Mouse (Mus musculus): ENCODE data around the gene Irak4. TPM values are rescaled to one million over a fixed set of nuclear protein-coding genes. Genes with fewer than 3 reads are reported as not detected.

The Irak4 gene
- polyA plus RNA-seq, 1 experiment from 2014 or later = 5.6 TPM

- H3K4me1 ChIP-seq (ENCODE audit: insufficient read depth) = no peaks in the 10 kb centered on the region
- 87% methylated on average over 9 of the region's 9 CpGs for WGBS (ENCODE audit: insufficient replicate concordance)
- TF ChIP-seq EP300 (IDR thresholded peaks at IDR 0.05; ENCODE audit: low read depth) (no peak), CTCF (IDR thresholded peaks at IDR 0.05; ENCODE audit: low read depth) (no peak)
These were observed 10.1 kb downstream of the Irak4 start for GRCm38 (mm10) chr15:94553536-94553935.

GRCm38 (mm10) chr15:94557442-94557841 is 14.0 kb downstream of the Irak4 start:
- Histone ChIP-seq H3K27ac (ENCODE audit: low read depth) (no peak overlapping the region), H3K4me2 (ENCODE audit: low read depth, low read length) (no peak overlapping the region), H3K4me1 (ENCODE audit: insufficient read depth) (peaks cover 2% of the 10 kb centered on the region; the same call in 1 of the 2 replicates), H3K36me3 (replicated peaks; ENCODE audit: insufficient read depth, low read length) (peaks cover 31% of the 10 kb centered on the region), H3K9ac (replicated peaks) (no peak overlapping the region), H3K4me3 (ENCODE audit: low read depth, low read length) (no peak overlapping the region), H3K27me3 (ENCODE audit: insufficient read depth, low read length) (no peaks in the 10 kb centered on the region), H3K9me3 (ENCODE audit: low read length) (no peaks in the 10 kb centered on the region)
- TF ChIP-seq CTCF (IDR thresholded peaks at IDR 0.05; ENCODE audit: low read depth) (peak; percentile 95), EP300 (IDR thresholded peaks at IDR 0.05; ENCODE audit: low read depth) (no peak)
- ATAC-seq (peak; percentile 75), DNase-seq (peak; percentile 86)
- WGBS (ENCODE audit: insufficient replicate concordance) = 31% methylated on average over 7 of the region's 7 CpGs

More at GRCm38 (mm10) chr15:94553536-94553935, 10.1 kb downstream of the Irak4 start:
- H3K36me3 ChIP-seq (replicated peaks; ENCODE audit: insufficient read depth, low read length) = peaks cover 35% of the 10 kb centered on the region
- H3K4me3 ChIP-seq (ENCODE audit: low read depth, low read length) = no peak overlapping the region
- H3K9ac ChIP-seq (replicated peaks) = no peak overlapping the region
- H3K9me3 ChIP-seq (ENCODE audit: low read length) = no peaks in the 10 kb centered on the region
- no peak for ATAC-seq
- H3K27me3 ChIP-seq (ENCODE audit: insufficient read depth, low read length) = no peaks in the 10 kb centered on the region
- no peak for DNase-seq
- H3K4me2 ChIP-seq (ENCODE audit: low read depth, low read length) = no peak overlapping the region
- no peak overlapping the region for H3K27ac ChIP-seq (ENCODE audit: low read depth)

GRCm38 (mm10) chr15:94558895-94559656 is 15.6 kb downstream of the Irak4 start:
- Histone ChIP-seq H3K9ac (replicated peaks) (no peak overlapping the region), H3K27me3 (ENCODE audit: insufficient read depth, low read length) (no peaks in the 10 kb centered on the region), H3K27ac (ENCODE audit: low read depth) (no peak overlapping the region), H3K9me3 (ENCODE audit: low read length) (no peaks in the 10 kb centered on the region), H3K4me3 (ENCODE audit: low read depth, low read length) (no peak overlapping the region), H3K4me2 (ENCODE audit: low read depth, low read length) (peak overlapping the region; percentile 29), H3K4me1 (ENCODE audit: insufficient read depth) (peaks cover 2% of the 10 kb centered on the region; the same call in 1 of the 2 replicates), H3K36me3 (replicated peaks; ENCODE audit: insufficient read depth, low read length) (peaks cover 33% of the 10 kb centered on the region)
- TF ChIP-seq EP300 (IDR thresholded peaks at IDR 0.05; ENCODE audit: low read depth) = peak; percentile 18; the same call in 1 of the 2 replicates
- TF ChIP-seq CTCF (IDR thresholded peaks at IDR 0.05; ENCODE audit: low read depth) = no peak
- 58% methylated on average over 17 of the region's 17 CpGs for WGBS (ENCODE audit: insufficient replicate concordance)
- DNase-seq = no peak
- peak; percentile 29 for ATAC-seq

- Histone ChIP-seq H3K27me3 (ENCODE audit: insufficient read depth, low read length) (no peaks in the 10 kb centered on the region), H3K4me1 (ENCODE audit: insufficient read depth) (no peaks in the 10 kb centered on the region), H3K27ac (ENCODE audit: low read depth) (no peak overlapping the region), H3K4me2 (ENCODE audit: low read depth, low read length) (no peak overlapping the region), H3K36me3 (replicated peaks; ENCODE audit: insufficient read depth, low read length) (peaks cover 17% of the 10 kb centered on the region; the same call in 1 of the 2 replicates), H3K9ac (replicated peaks) (no peak overlapping the region), H3K9me3 (ENCODE audit: low read length) (no peaks in the 10 kb centered on the region), H3K4me3 (ENCODE audit: low read depth, low read length) (no peak overlapping the region)
- 71% methylated on average over 2 of the region's 2 CpGs for WGBS (ENCODE audit: insufficient replicate concordance)
- no peak for TF ChIP-seq CTCF (IDR thresholded peaks at IDR 0.05; ENCODE audit: low read depth)
- TF ChIP-seq EP300 (IDR thresholded peaks at IDR 0.05; ENCODE audit: low read depth) = no peak
- no peak for DNase-seq
- ATAC-seq = no peak
These were observed 21.5 kb downstream of the Irak4 start for GRCm38 (mm10) chr15:94564909-94565308.

GRCm38 (mm10) chr15:94565854-94566253 is 22.4 kb downstream of the Irak4 start:
- ATAC-seq (peak; percentile 37; the same call in 1 of the 2 replicates), DNase-seq (no peak)
- no peak overlapping the region for H3K27ac ChIP-seq (ENCODE audit: low read depth)
- H3K4me1 ChIP-seq (ENCODE audit: insufficient read depth) = no peaks in the 10 kb centered on the region
- WGBS (ENCODE audit: insufficient replicate concordance) = 60% methylated on average over 9 of the region's 9 CpGs
- H3K4me2 ChIP-seq (ENCODE audit: low read depth, low read length) = no peak overlapping the region
- no peaks in the 10 kb centered on the region for H3K9me3 ChIP-seq (ENCODE audit: low read length)
- peaks cover 13% of the 10 kb centered on the region; the same call in 1 of the 2 replicates for H3K36me3 ChIP-seq (replicated peaks; ENCODE audit: insufficient read depth, low read length)
- H3K4me3 ChIP-seq (ENCODE audit: low read depth, low read length) = no peak overlapping the region
- H3K27me3 ChIP-seq (ENCODE audit: insufficient read depth, low read length) = no peaks in the 10 kb centered on the region
- H3K9ac ChIP-seq (replicated peaks) = no peak overlapping the region
- TF ChIP-seq EP300 (IDR thresholded peaks at IDR 0.05; ENCODE audit: low read depth) = no peak
- TF ChIP-seq CTCF (IDR thresholded peaks at IDR 0.05; ENCODE audit: low read depth) = no peak

- Histone ChIP-seq H3K4me2 (ENCODE audit: low read depth, low read length) (peak overlapping the region; percentile 4; the same call in 1 of the 2 replicates), H3K4me1 (ENCODE audit: insufficient read depth) (no peaks in the 10 kb centered on the region), H3K9ac (replicated peaks) (no peak overlapping the region), H3K27me3 (ENCODE audit: insufficient read depth, low read length) (no peaks in the 10 kb centered on the region), H3K4me3 (ENCODE audit: low read depth, low read length) (no peak overlapping the region), H3K36me3 (replicated peaks; ENCODE audit: insufficient read depth, low read length) (peaks cover 3% of the 10 kb centered on the region; the same call in 1 of the 2 replicates), H3K27ac (ENCODE audit: low read depth) (0 out of 2 replicates have a peak overlapping the region, but pooled peaks have one; percentile 31), H3K9me3 (ENCODE audit: low read length) (no peaks in the 10 kb centered on the region)
- WGBS (ENCODE audit: insufficient replicate concordance) = 62% methylated on average over 10 of the region's 10 CpGs
- ATAC-seq (peak; percentile 90), DNase-seq (no peak)
- TF ChIP-seq CTCF (IDR thresholded peaks at IDR 0.05; ENCODE audit: low read depth) = no peak
- no peak for TF ChIP-seq EP300 (IDR thresholded peaks at IDR 0.05; ENCODE audit: low read depth)
These were observed 25.2 kb downstream of the Irak4 start for GRCm38 (mm10) chr15:94568496-94569182.
